Mouse (Mus musculus): ENCODE data around the gene Slc37a4. TPM values are rescaled to one million over a fixed set of nuclear protein-coding genes. Genes with fewer than 3 reads are reported as not detected.
"Not testable (repeated sequence)": the region's sequence is repeated elsewhere in the genome, so short reads cannot be mapped to it uniquely, and the experiment has no call there.

The Slc37a4 gene
- polyA plus RNA-seq, 1 experiment from 2014 or later, result 81.4 TPM

GRCm38 (mm10) chr9:44444402-44445025, 47.9 kb downstream of the Slc37a4 start:
- not testable (repeated sequence) for H3K4me2 ChIP-seq (ENCODE audit: low read depth, low read length); H3K9ac ChIP-seq (ENCODE audit: low read depth, low read length); H3K27me3 ChIP-seq (ENCODE audit: control insufficient read depth, insufficient read depth, low read depth, low read length); H3K4me3 ChIP-seq (ENCODE audit: low read depth, low read length); H3K9me3 ChIP-seq (replicated peaks; ENCODE audit: control insufficient read depth, low read length); H3K36me3 ChIP-seq (ENCODE audit: control insufficient read depth, insufficient read depth); H3K27ac ChIP-seq (ENCODE audit: low read length); ATAC-seq (ENCODE audit: low read depth); H3K4me1 ChIP-seq (ENCODE audit: control insufficient read depth, low read depth, low read length)
- WGBS (ENCODE audit: insufficient replicate concordance), result 65% methylated on average over 7 of the region's 7 CpGs

- Histone ChIP-seq H3K36me3 (ENCODE audit: control insufficient read depth, insufficient read depth) (no peaks in the 10 kb centered on the region), H3K4me1 (ENCODE audit: control insufficient read depth, low read depth, low read length) (no peaks in the 10 kb centered on the region), H3K9me3 (replicated peaks; ENCODE audit: control insufficient read depth, low read length) (no peaks in the 10 kb centered on the region), H3K4me2 (ENCODE audit: low read depth, low read length) (no peak overlapping the region), H3K4me3 (ENCODE audit: low read depth, low read length) (no peak overlapping the region), H3K27ac (ENCODE audit: low read length) (no peak overlapping the region), H3K9ac (ENCODE audit: low read depth, low read length) (no peak overlapping the region), H3K27me3 (ENCODE audit: control insufficient read depth, insufficient read depth, low read depth, low read length) (peaks cover 10% of the 10 kb centered on the region)
- no peak for ATAC-seq (ENCODE audit: low read depth)
Observed at GRCm38 (mm10) chr9:44450387-44450786, 53.7 kb downstream of the Slc37a4 start.

Small RNA genes within 50 kb of the gene (microRNA-seq; reads per million reads assigned to microRNA genes)
- gene Mir7085, result 1.7 reads per million

Other genes starting within 250 kb of the Slc37a4 start
- 4.4 and 5.0 TPM in 2 replicates for gene Cbl, start 162.8 kb upstream of the Slc37a4 start, polyA plus RNA-seq (2015; fragmentation: Nextera tagmentation; extraction: Ambion mirVana)
- not detected in 2 replicates for gene Ccdc153, start 156.2 kb upstream of the Slc37a4 start, polyA plus RNA-seq (2015; fragmentation: Nextera tagmentation; extraction: Ambion mirVana)
- gene Pdzd3, start 145.4 kb upstream of the Slc37a4 start, polyA plus RNA-seq (2015; fragmentation: Nextera tagmentation; extraction: Ambion mirVana), result 0.04 and 0.14 TPM in 2 replicates
- 4.3 and 5.0 TPM in 2 replicates for gene Nlrx1, start 128.3 kb upstream of the Slc37a4 start, polyA plus RNA-seq (2015; fragmentation: Nextera tagmentation; extraction: Ambion mirVana)
- 16.0 and 17.9 TPM in 2 replicates for gene Abcg4, start 108.2 kb upstream of the Slc37a4 start, polyA plus RNA-seq (2015; fragmentation: Nextera tagmentation; extraction: Ambion mirVana)
- 10.1 and 12.6 TPM in 2 replicates for gene Hinfp, start 91.2 kb upstream of the Slc37a4 start, polyA plus RNA-seq (2015; fragmentation: Nextera tagmentation; extraction: Ambion mirVana)
- 7.8 and 9.1 TPM in 2 replicates for gene C2cd2l, start 76.6 kb upstream of the Slc37a4 start, polyA plus RNA-seq (2015; fragmentation: Nextera tagmentation; extraction: Ambion mirVana)
- 17.5 and 20.1 TPM in 2 replicates for gene Dpagt1, start 70.8 kb upstream of the Slc37a4 start, polyA plus RNA-seq (2015; fragmentation: Nextera tagmentation; extraction: Ambion mirVana)
- gene H2afx, start 62.2 kb upstream of the Slc37a4 start, polyA plus RNA-seq (2015; fragmentation: Nextera tagmentation; extraction: Ambion mirVana), result 191 and 216 TPM in 2 replicates
- gene Hmbs, start 52.6 kb upstream of the Slc37a4 start, polyA plus RNA-seq (2015; fragmentation: Nextera tagmentation; extraction: Ambion mirVana), result 1,376 and 1,388 TPM in 2 replicates
- gene Vps11, start 35.2 kb upstream of the Slc37a4 start, polyA plus RNA-seq (2015; fragmentation: Nextera tagmentation; extraction: Ambion mirVana), result 14.3 and 14.4 TPM in 2 replicates
- 14.3 and 14.5 TPM in 2 replicates for gene Hyou1, start 17.4 kb upstream of the Slc37a4 start, polyA plus RNA-seq (2015; fragmentation: Nextera tagmentation; extraction: Ambion mirVana)
- gene Rps25, start 10.3 kb downstream of the Slc37a4 start, polyA plus RNA-seq (2015; fragmentation: Nextera tagmentation; extraction: Ambion mirVana), result 791 and 928 TPM in 2 replicates
- 42.8 and 46.3 TPM in 2 replicates for gene Trappc4, start 10.7 kb downstream of the Slc37a4 start, polyA plus RNA-seq (2015; fragmentation: Nextera tagmentation; extraction: Ambion mirVana)
- 12.2 and 16.3 TPM in 2 replicates for gene Ccdc84, start 21.7 kb downstream of the Slc37a4 start, polyA plus RNA-seq (2015; fragmentation: Nextera tagmentation; extraction: Ambion mirVana)
- not detected in 2 replicates for gene Foxr1, start 44.3 kb downstream of the Slc37a4 start, polyA plus RNA-seq (2015; fragmentation: Nextera tagmentation; extraction: Ambion mirVana)
- not detected in 2 replicates for gene Upk2, start 58.1 kb downstream of the Slc37a4 start, polyA plus RNA-seq (2015; fragmentation: Nextera tagmentation; extraction: Ambion mirVana)
- gene Bcl9l, start 86.0 kb downstream of the Slc37a4 start, polyA plus RNA-seq (2015; fragmentation: Nextera tagmentation; extraction: Ambion mirVana), result 2.2 TPM in 2 replicates
- 0.14 TPM in 1 of 2 replicates, not detected in the other for gene Cxcr5, start 165.0 kb downstream of the Slc37a4 start, polyA plus RNA-seq (2015; fragmentation: Nextera tagmentation; extraction: Ambion mirVana)
- 4.5 and 5.5 TPM in 2 replicates for gene Ddx6, start 208.0 kb downstream of the Slc37a4 start, polyA plus RNA-seq (2015; fragmentation: Nextera tagmentation; extraction: Ambion mirVana)

Measured in liver, embryonic 16.5 days (tissue).